Mouse (Mus musculus): ENCODE data around the gene Slc8a3.

- TF ChIP-seq USF1 (IDR thresholded peaks at IDR 0.05; ENCODE audit: low read depth) (no peak), POLR2A (IDR thresholded peaks at IDR 0.05; ENCODE audit: insufficient read length, low read depth) (no peak), SRF (IDR thresholded peaks at IDR 0.05; ENCODE audit: control insufficient read depth, insufficient read length, low read depth) (no peak), TCF3 (IDR thresholded peaks at IDR 0.05; ENCODE audit: insufficient read length, low read depth) (no peak), MAX (IDR thresholded peaks at IDR 0.05; ENCODE audit: low read depth) (no peak), MYOG (IDR thresholded peaks at IDR 0.05; ENCODE audit: control insufficient read depth in 1 of 3, insufficient read depth in 1 of 3, insufficient read length in 2 of 3, low read depth in 2 of 3) (no peak), E2F4 (IDR thresholded peaks at IDR 0.05; ENCODE audit: insufficient read depth) (no peak)
These were observed 29.4 kb downstream of the Slc8a3 start for GRCm38 (mm10) chr12:81303626-81304025.
